Mouse (Mus musculus) hematopoietic multipotent progenitor cell, adult 10-12 weeks (in vitro differentiated cells): ENCODE data around the gene Ang5. TPM values are rescaled to one million over a fixed set of nuclear protein-coding genes. Genes with fewer than 3 reads are reported as not detected.

Experiments used
- polyA plus RNA-seq: library from polyadenylated mRNA; stranded (reverse); fragments of >175 nt; gene quantifications from 2 replicates; pipeline ENCODE4 v1.2.3, GENCODE M21; 2012; ENCODE audit warnings: low replicate concordance

Ang5 gene
- polyA plus RNA-seq, result not detected in 2 replicates

GRCm38 (mm10) chr14:43956769-43957168 is at the start of gene Ang5:
Gene Ang5, plus strand, starts transcription at chr14:43957069.

DNA sequence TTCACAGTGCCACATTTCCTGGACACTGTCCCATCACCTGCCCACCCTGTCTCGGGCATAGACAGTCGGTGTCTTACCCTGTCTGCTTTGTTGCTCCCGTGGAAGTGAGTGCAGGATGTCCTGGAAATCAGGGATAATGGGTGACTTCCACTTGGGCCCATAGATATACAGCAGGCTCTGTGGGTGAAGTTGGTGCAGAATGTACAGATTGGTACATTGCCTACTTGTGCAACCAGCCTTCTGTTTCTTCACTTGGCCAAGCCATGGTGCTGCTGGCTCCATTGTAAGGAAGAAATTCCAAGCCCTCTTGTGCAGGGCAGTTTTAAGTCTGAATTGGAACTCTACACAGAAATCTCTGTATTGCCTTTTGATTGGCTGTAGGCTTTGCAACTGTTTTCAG is 33.4 kb upstream of the Ang5 start, which contains the start of gene Ear10:
Gene Ear10 (minus strand): TSS at position 101 of the 400 bp plus-strand sequence.

DNA sequence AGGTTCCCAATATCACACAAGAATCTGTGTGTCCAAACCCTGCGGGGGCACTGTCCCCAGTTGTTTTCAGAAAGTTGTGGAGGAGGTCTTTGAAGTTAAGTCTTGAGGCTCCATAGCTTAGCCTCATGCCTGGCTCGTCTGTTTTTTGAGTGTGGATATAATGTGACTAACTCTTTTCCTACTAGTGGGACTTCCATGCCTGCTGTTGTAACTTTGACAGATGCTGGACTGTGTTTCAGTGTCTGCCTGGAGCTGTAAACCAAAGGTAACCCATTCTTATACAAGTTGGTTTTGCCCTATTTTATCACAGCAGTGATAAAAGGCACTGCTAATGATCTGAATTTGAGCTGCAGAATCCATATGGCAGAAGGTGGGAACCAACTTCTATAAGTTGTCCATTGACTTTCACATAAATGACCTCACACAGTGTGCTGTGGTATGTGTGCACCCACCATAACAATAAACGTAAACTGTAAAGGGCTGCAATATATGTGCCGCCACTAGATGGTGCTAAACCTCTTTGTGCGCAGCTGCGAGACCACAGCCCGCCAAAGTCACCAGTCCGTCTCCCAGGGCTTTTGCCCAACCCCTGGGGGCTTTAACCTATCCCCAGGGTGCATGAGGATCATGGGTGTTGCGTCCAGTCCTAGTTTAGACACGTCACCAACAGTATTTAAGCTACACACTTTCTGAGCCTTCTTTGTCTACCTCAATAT is 32.0 kb upstream of the Ang5 start, which contains the start of gene Gm8113:
Gene Gm8113 (plus strand): TSS at position 703 of the 716 bp plus-strand sequence.

DNA sequence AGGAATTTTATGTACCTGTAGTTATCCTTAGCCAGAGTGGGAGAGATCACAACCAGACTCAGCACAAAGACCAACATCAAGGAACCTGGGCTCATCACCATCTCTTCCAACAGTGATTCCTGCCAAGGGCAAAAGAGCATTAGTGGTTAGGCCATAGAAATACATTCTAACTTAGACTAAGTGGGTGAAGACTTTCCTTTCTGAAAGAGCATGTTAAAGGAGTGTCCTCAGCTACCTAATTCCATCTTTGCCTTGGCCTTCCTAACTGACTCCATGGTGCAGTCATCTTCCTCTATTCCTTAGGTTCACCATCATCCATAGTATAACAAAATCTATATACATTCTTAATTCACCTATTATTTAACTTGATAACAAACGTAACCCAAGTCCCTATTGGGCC is 45.3 kb downstream of the Ang5 start, which contains the start of gene Ang6:
Gene Ang6 (minus strand): TSS at position 101 of the 400 bp plus-strand sequence.

Other genes starting within 250 kb of the Ang5 start
- not detected in 2 replicates for gene Gm16506, start 229.6 kb upstream of the Ang5 start, polyA plus RNA-seq
- not detected in 2 replicates for gene Gm6526, start 209.2 kb upstream of the Ang5 start, polyA plus RNA-seq
- gene Gm8180, start 172.3 kb upstream of the Ang5 start, polyA plus RNA-seq, result not detected in 2 replicates
- 0.24 TPM in 1 of 2 replicates, not detected in the other for gene Ear1, start 81.6 kb upstream of the Ang5 start, polyA plus RNA-seq
- gene Ear10, start 33.5 kb upstream of the Ang5 start, polyA plus RNA-seq, result not detected in 2 replicates
- gene Gm8113, start 31.7 kb upstream of the Ang5 start, polyA plus RNA-seq, result 0.04 and 0.17 TPM in 2 replicates
- gene Ang6, start 45.2 kb downstream of the Ang5 start, polyA plus RNA-seq, result not detected in 2 replicates
- 3.3 and 6.2 TPM in 2 replicates for gene Ear2, start 145.6 kb downstream of the Ang5 start, polyA plus RNA-seq
- gene Gm3327, start 166.8 kb downstream of the Ang5 start, polyA plus RNA-seq, result not detected in 2 replicates
- gene Gm8212, start 240.6 kb downstream of the Ang5 start, polyA plus RNA-seq, result not detected in 2 replicates